Mouse (Mus musculus): ENCODE data around the gene Chmp2a.
"Not testable (repeated sequence)": the region's sequence is repeated elsewhere in the genome, so short reads cannot be mapped to it uniquely, and the experiment has no call there.

Gene Chmp2a

DNA sequence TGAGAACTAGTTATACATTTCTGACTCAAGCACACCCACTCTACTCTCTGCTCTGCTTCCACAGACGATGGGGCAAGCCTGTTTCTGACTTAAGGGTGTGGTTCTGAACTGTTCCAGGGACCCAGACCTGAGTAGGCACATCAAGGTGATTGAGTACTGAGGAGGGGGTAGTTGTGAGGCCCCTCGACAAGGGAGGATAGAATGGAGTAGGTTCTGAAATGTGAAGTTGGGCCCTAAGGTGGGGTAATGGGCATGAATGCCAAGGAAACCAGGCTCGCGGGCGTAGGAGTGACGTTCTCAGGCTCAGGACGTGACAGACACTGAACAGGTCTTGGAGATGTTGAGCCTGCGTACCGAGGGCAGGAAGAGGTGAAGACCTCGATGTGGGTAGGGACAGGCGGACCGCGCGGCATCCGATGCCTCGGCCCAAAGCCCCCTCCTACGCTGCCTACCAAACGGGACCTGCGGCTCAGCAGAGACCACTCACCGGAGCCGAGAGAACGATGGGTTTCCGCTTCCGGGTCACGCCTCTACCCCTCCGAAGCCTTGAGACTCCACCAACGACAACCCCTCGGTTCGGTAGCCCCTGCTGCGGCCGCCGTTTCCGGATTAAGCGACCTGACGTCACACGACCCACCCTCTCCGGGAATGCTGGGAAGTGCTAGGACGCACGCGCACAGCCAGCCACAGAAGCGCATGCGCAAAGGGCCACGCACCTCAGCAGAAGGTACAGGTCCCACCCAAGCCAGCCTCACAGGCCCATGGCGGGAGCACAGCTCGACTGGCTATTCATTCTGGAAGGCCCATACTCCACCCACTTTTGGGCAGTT lies at the start of gene Chmp2a:
Gene Chmp2a, minus strand, starts transcription at position 660 of the 830 bp plus-strand sequence.
- peak; percentile 97 to 98 for DNase-seq (ENCODE audit: low spot score in 2 of 2)

DNA sequence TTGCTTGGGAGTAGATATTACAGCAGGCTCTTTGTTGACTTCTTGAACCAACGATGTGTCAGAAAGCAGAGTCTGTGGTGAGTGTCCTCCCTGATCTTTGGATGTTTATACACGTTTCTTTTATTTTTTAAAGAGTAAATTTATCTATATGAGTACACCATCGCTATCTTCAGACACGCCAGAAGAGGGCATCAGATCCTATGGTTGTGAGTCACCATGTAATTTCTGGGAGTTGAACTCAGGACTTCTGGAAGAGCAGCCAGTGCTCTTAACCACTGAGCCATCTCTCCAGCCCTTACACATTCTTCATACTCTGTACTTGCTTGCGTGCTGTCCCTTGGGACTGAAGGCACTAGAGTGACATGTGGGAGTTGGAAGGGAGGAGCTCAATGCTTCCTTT lies 37.7 kb upstream of the Chmp2a start:
- no peak for DNase-seq (ENCODE audit: low spot score in 2 of 2)

DNA sequence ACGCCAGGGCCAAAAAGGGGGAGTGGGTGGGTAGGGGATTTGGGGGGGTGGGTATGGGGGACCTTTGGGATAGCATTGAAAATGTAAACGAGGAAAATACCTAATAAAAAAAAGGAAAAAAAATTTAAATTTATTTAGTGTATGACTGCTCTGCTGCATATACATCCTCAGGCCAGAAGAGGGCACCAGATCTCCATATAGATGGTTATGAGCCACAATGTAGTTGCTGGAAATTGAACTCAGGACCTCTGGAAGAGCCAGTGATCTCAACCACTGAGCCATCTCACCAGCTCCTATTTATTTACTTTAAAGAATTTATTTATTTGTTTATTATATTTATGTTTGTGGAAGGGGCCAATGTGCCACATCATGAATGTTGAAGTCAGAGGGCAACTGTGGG lies 28.8 kb upstream of the Chmp2a start:
- DNase-seq (ENCODE audit: low spot score in 2 of 2), result not testable (repeated sequence)

DNA sequence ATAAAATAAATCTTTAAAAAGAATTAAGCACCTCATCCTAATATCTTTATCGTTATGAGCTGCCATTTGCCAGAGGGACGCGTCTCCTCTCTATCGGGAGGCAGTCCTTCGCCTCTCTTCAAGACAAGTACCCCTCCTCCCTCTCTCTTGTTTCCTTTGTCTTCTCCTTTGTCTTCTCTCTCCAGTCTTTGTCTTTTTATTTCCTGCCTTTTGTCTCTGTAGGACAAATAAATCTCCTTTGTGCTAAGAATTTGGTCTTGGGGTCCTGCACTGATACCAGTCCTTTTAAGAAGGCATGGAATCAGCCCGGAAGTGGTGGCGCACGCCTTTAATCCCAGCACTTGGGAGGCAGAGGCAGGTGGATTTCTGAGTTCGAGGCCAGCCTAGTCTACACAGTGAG lies 24.9 kb upstream of the Chmp2a start:
- DNase-seq (ENCODE audit: low spot score in 2 of 2), result no peak

DNA sequence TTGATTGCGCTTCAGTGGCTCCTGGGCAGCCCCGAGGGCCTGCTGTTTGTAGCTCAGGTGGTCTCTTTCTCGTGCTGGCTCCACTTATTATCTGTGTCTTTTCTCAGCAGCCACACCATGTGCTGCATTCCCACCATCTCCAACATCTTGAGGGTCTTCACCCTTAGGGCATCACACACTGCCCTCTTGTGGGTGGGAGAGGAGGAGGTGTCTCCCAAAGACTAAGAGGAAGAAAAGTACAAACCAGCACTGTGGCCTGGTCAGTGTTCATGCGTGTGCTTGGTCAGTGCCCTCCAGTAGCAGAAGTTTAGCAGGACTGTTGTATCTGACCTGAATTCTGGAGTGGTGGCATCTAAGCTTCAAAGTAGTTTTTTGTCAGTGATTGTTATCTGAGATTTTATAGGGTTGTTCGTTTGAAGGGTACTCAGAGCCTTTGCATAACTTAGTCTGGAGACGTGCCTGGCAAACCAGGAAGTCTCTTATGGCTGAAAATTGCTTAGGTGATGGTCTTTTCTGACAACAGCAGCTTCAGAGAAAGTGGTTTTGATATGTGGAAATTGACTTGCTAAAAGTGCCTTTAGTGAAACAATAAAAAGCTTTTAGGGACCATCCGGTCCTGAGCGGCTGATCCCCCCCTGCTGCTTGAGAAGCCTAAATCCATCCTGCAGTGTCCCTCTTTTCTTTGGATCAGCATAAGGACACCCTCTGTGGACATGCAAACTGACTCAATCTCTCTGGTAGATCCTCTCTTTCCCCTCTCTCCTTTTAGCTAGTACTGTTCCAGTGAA lies 22.5 kb upstream of the Chmp2a start:
- no peak for DNase-seq (ENCODE audit: low spot score in 2 of 2)

DNA sequence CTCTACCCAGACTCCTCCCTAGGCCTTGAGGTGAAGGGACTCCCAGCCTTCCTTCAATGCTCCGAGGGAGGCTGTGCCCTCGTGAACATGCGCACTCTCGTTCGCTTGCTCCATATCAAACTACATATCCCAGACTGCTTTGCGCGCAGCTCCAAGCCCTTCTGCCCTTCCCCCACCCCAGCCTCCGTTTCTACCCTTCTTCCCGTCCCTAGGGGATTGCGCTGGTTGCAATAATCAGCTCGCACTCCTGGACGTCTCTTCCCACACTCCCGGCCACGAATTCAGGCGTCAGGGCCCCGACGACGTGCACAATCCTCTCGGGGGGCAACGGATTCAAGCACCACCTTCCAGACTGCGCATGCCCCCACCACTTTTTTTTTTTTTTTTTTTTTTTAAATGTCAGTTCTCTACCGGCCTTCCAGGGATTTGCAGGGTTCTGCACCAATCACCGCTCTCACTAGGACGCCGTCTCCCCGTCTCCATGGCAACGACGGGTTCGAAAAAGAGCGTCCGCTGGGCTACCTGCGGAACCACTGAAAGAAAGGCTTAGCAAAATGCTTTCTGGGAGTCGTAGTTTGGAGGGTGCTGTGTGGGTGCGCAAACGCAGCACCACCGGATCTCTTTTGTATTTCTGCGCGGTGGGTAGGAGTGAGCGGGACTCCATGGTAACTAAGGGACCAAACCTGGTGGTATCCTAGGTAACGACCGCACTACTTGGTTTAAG lies 19.8 kb upstream of the Chmp2a start, which contains the start of gene Mzf1:
Gene Mzf1, minus strand, starts transcription at position 478 of the 724 bp plus-strand sequence.
- DNase-seq (ENCODE audit: low spot score in 2 of 2), result peak; percentile 95 to 98

DNA sequence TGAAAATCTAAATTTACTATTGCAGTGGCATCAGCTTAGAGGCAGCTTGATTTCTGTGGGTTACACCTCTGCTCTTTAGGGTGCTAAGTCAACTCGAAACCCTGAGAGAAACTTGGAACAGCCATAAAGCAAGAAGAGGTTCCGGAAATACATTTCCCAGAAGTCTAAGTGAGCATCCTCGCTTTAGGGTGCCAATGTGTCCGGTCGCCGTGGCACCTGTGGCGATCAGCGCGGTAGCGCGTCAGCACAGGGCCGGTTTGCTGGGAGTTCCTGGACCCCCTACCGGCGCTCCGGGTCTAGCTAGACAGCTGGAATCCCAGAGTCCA lies 19.3 kb upstream of the Chmp2a start:
- DNase-seq (ENCODE audit: low spot score in 2 of 2), result no peak

DNA sequence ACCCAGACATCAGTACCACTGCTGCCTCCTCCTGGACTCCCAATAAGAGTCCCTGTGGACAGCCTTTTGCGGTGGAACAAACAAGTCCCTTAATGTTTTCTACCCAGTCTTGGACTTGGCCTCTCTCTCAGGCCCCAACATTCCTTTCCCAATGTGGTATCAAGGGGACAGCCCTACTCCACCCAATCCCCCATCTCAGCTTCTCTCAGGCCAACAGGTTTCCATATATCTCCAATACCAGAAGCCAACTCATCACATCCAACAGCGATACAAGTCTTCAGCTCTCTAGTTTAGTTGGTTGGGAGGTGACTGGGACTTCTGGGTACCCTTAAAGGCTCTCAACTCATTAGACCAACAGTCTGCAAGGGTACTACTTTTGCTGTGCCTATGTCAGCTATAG lies 18.9 kb upstream of the Chmp2a start:
- no peak for DNase-seq (ENCODE audit: low spot score in 2 of 2)

DNA sequence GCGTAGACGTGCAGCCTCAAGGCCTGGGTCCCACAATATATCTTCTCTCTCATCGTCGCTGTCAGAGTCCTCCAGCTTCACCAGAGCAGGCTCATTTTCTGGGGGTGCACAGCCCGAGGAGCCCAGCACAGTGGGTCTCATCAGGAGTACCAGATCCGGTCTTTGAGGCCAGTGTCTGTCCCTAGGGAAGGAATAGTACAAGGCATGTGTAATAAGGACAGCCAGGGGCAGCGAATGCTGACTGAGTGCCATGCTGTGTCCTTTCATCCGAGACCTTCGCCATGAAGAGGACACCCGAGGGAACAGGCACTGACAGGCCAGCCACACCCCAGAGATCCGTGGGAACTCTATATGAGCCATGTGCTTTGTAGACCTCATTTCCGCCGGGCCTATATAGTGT lies 18.4 kb upstream of the Chmp2a start:
- no peak for DNase-seq (ENCODE audit: low spot score in 2 of 2)

DNA sequence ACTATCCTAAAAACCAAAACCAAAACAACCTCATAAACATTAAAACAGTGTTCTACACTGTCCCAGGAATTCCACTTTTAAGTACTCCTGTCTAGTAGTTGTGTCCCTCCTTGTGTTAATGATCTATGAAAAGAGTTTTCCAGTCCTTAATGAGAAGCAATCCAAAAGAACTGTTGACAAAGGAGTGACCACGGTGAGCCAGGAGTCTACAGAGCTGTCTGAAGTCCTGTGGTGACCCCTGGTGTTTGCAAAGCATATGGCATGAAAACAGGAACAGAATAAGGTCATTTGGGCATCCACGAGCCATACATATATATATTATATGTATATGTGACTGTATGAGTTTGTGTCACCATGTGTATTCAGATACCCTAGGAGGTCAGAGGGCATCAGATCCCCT lies 11.5 kb upstream of the Chmp2a start:
- no peak for DNase-seq (ENCODE audit: low spot score in 2 of 2)

DNA sequence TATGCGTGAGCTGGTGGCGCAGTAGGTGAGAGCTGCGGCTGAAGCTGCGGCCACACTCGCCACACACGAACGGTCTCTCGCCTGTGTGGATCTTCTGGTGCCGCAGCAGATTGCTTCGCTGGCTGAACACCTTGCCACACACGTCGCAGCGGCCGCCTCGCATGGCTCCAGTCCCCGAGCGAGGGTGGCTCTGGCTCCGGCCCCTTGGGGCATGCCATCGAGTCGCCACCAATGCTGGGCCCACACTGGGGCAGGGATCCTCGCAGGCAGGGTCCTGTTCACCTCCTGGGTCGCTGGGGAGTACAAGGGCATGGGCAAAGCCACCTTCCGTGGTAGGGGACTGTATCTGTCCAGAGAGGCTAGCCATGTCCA lies 9.6 kb upstream of the Chmp2a start:
- DNase-seq (ENCODE audit: low spot score in 2 of 2), result no peak

DNA sequence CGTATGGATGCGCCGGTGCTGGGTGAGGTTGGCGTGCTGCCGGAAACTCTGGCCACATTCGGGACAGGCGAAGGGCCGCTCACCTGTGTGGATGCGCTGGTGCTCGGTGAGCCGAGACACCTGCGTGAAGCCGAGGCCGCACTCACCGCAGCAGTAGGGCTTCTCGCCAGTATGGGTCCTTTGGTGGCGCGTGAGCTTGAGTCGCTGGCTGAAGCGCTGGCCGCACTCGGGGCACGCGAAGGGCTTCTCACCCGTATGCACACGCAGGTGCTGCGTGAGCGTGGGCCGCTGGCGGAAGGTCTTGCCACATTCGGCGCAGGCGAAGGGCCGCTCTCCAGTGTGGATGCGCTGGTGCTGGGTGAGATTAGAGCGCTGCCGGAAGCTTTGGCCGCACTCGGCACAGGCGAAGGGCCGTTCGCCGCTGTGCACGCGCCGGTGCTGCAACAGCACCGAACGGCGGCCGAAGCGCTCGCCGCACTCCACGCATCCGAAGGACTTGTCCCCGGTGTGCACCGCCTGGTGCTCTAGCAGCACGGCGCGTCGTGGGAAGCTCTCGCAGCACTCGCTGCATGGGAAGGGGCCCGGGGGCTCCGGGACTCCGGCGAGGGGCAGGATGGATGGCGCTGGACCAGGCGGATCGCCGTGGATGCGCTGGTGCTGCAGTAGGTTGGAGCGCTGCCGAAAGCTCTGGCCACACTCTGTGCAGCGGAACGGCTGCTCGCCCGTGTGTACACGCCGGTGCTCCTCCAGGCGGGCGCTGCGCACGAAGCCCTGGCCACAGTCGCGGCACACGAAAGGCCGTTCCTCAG lies 9.0 kb upstream of the Chmp2a start:
- DNase-seq (ENCODE audit: low spot score in 2 of 2), result no peak

DNA sequence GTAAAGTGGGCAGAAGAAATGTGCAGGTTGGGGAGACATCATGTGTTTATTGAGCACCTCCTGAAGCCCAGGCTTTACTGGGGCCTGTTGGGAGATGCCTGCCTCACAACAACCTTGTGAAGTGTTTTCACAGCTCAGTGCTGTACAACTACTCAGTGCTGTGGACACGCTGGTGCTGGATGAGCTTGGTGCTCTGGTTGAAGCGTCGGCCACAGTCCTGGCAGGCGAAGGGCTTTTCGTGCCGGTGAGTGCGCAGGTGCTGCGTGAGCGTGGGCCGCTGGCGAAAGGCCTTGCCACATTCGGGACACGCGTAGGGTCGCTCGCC lies 8.5 kb upstream of the Chmp2a start:
- DNase-seq (ENCODE audit: low spot score in 2 of 2), result no peak

DNA sequence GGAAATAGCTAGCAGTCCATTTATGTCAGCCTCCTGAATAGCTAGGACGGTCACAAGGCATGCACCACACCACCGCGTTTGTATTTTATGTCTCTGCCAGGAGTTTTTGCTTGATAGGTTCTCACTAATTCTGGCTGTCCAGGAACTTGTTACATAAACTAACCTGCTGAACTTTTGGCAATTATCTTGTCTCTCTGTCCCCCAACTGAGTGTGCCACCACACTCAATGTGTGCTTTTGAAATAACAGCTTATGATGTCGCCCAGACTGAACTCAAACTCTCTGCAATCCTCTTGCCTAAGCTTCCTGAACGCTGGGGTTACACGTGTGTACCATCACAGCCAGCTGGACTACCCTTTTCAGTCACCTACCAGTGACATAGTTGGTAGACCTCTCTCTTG lies 7.9 kb upstream of the Chmp2a start:
- no peak for DNase-seq (ENCODE audit: low spot score in 2 of 2)

DNA sequence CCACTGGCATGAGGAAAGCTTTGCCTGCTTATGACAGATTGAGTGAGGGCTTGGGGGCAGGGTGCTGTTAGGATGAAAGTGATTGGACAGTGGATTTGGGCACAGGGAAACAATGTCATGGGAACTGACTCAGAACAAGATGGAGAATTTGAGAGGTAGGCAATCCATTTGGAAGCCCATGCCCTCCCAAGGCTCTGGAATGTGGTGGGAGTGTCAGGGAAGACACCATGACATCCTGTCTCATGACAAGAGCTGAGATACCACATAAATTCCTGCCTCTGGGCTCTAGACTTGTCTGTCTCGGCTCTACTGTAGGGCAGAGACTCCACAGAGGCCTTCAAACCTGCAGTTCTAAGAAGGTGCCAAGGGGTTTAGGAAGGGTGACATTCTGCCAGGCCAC lies 6.6 kb upstream of the Chmp2a start:
- DNase-seq (ENCODE audit: low spot score in 2 of 2), result no peak

DNA sequence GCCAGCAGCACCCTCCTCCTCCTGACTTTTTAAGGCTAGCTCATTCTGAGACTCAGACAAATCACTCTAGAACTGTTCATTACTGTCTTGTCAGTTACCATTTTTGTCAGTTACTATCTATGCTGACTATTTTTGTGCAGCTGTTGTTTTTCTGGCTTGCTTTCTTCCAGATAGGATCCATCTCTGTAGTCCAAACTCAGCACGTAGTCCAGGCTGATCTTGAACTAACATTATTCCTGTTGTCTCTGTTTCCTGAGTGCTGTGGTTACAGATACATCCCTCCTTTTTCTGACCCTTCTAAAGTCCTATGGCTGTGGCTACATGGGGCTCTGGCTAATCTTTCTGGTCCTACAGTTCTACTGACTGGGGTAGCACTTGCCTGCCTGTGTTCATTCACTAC lies 4.6 kb upstream of the Chmp2a start:
- DNase-seq (ENCODE audit: low spot score in 2 of 2), result no peak

DNA sequence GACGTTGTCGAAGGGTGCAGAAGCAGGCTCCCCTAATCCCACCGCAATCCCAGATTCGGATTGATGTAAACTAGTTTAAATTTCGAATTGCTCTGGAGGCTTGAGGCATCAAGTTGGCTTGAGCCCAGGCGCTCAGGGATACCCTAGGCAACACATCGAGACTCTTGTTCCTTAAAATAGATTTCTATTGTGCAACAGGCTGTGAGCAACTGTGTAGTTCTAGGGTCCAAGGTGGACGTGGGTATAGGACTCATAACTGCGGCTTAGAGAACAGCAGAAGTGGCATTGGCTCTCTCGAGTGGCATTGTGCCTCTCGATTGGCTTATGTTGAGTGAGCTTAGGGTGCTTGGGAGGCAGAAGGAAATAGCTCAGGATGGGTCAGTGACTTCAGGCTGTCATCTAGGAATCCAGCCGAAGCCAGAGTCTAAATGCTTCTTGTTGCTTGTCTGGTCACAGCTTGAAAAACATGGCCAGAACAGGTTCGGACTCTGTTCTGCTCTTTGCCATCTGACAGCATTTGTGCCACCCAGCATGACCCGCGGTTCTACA lies 4.1 kb upstream of the Chmp2a start:
- DNase-seq (ENCODE audit: low spot score in 2 of 2), result no peak

DNA sequence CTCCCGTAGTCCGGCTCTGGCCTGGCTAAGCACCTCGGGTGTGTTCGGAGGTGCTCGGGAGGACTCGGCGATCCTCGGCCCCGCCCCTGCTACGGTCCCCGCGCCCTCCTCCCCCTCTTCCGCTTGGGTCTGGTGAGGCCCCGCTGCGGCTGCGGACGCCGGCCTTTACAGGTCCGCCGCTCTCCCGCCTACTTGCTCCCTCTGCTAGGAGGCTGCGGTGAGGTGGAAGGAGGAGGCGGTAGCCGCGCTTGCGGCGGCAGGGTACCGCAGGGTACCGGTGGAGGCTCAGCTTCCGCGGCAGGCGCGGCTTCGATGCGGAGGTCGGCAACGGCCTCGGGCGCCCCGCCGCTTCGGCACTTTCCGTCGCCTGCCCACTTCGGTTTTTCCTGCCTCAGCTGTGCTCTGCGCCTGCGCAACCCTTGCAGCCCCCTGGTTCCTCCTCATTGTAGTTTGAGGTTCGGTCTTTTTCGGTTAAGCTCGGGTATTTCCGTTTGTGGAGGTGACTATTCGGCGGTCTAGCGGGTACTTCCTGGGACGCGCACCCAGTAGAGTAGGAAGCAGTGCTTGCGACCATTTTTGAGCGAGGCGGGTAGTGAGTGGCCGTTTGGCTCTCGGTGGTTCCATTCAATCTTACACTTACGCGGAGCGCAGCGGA lies 3.4 kb upstream of the Chmp2a start, which contains the start of gene Ube2m:
Gene Ube2m, minus strand, starts transcription at position 375 of the 655 bp plus-strand sequence.
- peak; percentile 98 for DNase-seq (ENCODE audit: low spot score in 2 of 2)

DNA sequence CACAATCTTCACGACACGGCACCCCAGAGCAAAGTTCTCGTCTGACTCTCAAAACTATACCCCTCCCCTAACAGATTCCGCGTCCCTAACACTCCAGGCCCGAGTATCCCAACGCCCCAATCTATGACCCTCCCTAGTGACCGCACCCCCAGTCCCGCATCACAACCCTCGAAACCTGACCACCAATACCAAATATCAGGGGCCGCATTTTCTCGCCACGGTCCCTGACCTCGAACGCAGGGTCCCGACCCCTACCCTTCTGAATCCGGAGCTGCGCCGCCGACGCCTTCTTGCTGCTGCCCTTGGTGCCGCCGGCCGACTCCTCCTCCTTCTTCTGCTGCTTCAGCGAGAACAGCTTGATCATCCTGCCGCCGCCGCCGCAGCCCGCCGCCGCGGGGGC lies 2.8 kb upstream of the Chmp2a start:
- DNase-seq (ENCODE audit: low spot score in 2 of 2), result peak in 1 of 2 experiments; percentile 38

DNA sequence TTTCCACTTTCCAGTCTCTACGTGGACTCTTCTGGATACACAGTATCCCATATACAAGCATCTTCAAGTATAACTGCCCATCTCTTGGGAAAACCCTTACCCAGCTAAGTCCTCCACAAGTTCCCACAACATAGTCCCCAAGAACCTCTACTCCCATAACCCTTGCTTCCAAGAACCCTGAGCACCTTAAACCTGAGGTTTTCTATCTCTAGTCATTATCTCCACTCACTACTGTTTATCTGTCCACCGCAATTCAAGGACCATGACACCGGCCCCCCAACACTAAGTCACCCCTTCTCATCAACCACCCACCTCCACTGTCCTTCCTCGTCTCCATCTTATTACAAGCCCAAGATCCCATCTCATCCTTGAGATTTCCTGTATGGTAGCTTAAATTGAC lies 2.2 kb upstream of the Chmp2a start:
- DNase-seq (ENCODE audit: low spot score in 2 of 2), result no peak

Data from right cerebral cortex, postnatal 36 days (tissue).